Mouse (Mus musculus): ENCODE data around the gene Clasrp. TPM values are rescaled to one million over a fixed set of nuclear protein-coding genes. Genes with fewer than 3 reads are reported as not detected.

Clasrp gene
- polyA plus RNA-seq, 1 experiment = 292 TPM

GRCm38 (mm10) chr7:19558965-19559364, 45.3 kb downstream of the Clasrp start:
- TF ChIP-seq GATA1 (IDR thresholded peaks at IDR 0.05; ENCODE audit: low read length) = no peak

- no peak for TF ChIP-seq GATA1 (IDR thresholded peaks at IDR 0.05; ENCODE audit: low read length)
Measured at GRCm38 (mm10) chr7:19557982-19558900, 46.0 kb downstream of the Clasrp start.

- TF ChIP-seq GATA1 (IDR thresholded peaks at IDR 0.05; ENCODE audit: low read length) = no peak
Measured at GRCm38 (mm10) chr7:19557086-19557485, 47.2 kb downstream of the Clasrp start.

- TF ChIP-seq GATA1 (IDR thresholded peaks at IDR 0.05; ENCODE audit: low read length) = no peak
Measured at GRCm38 (mm10) chr7:19554168-19554567, 50.1 kb downstream of the Clasrp start.

- TF ChIP-seq GATA1 (IDR thresholded peaks at IDR 0.05; ENCODE audit: low read length) = no peak
Measured at GRCm38 (mm10) chr7:19552443-19552842, 51.8 kb downstream of the Clasrp start.

- no peak for TF ChIP-seq GATA1 (IDR thresholded peaks at IDR 0.05; ENCODE audit: low read length)
Measured at GRCm38 (mm10) chr7:19551634-19552033, 52.7 kb downstream of the Clasrp start.

GRCm38 (mm10) chr7:19549394-19549793, 54.9 kb downstream of the Clasrp start:
- TF ChIP-seq GATA1 (IDR thresholded peaks at IDR 0.05; ENCODE audit: low read length) = no peak

- no peak for TF ChIP-seq GATA1 (IDR thresholded peaks at IDR 0.05; ENCODE audit: low read length)
Measured at GRCm38 (mm10) chr7:19547344-19547969, 56.8 kb downstream of the Clasrp start.

GRCm38 (mm10) chr7:19546007-19546406, 58.3 kb downstream of the Clasrp start:
- no peak for TF ChIP-seq GATA1 (IDR thresholded peaks at IDR 0.05; ENCODE audit: low read length)

GRCm38 (mm10) chr7:19543584-19543983, 60.7 kb downstream of the Clasrp start:
- no peak for TF ChIP-seq GATA1 (IDR thresholded peaks at IDR 0.05; ENCODE audit: low read length)

GRCm38 (mm10) chr7:19542155-19542691, 62.1 kb downstream of the Clasrp start:
- no peak for TF ChIP-seq GATA1 (IDR thresholded peaks at IDR 0.05; ENCODE audit: low read length)

- no peak for TF ChIP-seq GATA1 (IDR thresholded peaks at IDR 0.05; ENCODE audit: low read length)
Measured at GRCm38 (mm10) chr7:19541681-19542154, 62.6 kb downstream of the Clasrp start.

GRCm38 (mm10) chr7:19540771-19541566, 63.3 kb downstream of the Clasrp start:
- no peak for TF ChIP-seq GATA1 (IDR thresholded peaks at IDR 0.05; ENCODE audit: low read length)

GRCm38 (mm10) chr7:19534676-19535075, 69.6 kb downstream of the Clasrp start:
- no peak for TF ChIP-seq GATA1 (IDR thresholded peaks at IDR 0.05; ENCODE audit: low read length)

GRCm38 (mm10) chr7:19532240-19532639, 72.0 kb downstream of the Clasrp start:
- no peak for TF ChIP-seq GATA1 (IDR thresholded peaks at IDR 0.05; ENCODE audit: low read length)

Data from G1E-ER4 (cell line).